Mouse (Mus musculus): ENCODE measurements around the gene 2310009B15Rik. TPM values are rescaled to one million over a fixed set of nuclear protein-coding genes. Genes with fewer than 3 reads are reported as not detected.

The 2310009B15Rik gene
- total and polyA plus RNA-seq, 3 experiments: 10.4 to 19.3 TPM; not detected in 1

DNA sequence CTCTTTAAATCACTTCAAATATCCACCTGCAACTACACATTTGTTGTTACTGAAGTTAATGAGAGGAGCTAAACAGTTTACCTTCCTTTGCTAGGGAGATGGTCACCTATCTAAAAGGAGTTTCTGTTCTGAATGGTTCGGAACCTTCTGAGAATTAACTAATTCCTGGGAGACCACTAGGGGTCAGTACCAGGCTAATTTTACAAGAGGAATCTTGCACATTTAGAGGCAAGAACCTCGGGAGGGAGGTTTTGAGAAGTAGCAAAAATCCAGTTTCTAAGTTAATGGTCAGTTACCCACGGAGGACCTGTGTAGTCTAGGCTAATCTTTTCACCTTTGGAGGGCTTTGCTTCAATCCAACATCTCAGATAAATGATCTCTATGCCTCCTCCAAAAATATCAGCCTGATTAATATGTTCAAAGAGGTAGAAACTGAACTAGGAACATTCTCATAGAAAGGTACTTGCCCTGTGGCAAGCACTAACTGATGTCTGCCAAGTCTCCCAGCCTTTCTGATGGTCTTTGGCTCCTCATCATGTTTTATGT lies 21.2 kb downstream of the 2310009B15Rik start (continued):
- no peak for TF ChIP-seq NRF1 (IDR thresholded peaks at IDR 0.05; ENCODE audit: insufficient read depth, low read depth, low read length, poor library complexity, severe bottlenecking)
- no peak for TF ChIP-seq USF1 (IDR thresholded peaks at IDR 0.05; ENCODE audit: low read depth, low read length)
- no peak for TF ChIP-seq BHLHE40 (IDR thresholded peaks at IDR 0.05; ENCODE audit: borderline replicate concordance, low read depth, low read length)
- TF ChIP-seq HCFC1 (IDR thresholded peaks at IDR 0.05; ENCODE audit: low read depth, low read length): no peak
- no peak for TF ChIP-seq NELFE (IDR thresholded peaks at IDR 0.05; ENCODE audit: low read depth, low read length)
- TF ChIP-seq GABPA (IDR thresholded peaks at IDR 0.05; ENCODE audit: low read depth, low read length): no peak
- no peak for TF ChIP-seq EP300 (IDR thresholded peaks at IDR 0.05; ENCODE audit: low read depth in 1 of 2, low read length in 2 of 2)
- TF ChIP-seq CHD2 (IDR thresholded peaks at IDR 0.05; ENCODE audit: low read length): no peak

DNA sequence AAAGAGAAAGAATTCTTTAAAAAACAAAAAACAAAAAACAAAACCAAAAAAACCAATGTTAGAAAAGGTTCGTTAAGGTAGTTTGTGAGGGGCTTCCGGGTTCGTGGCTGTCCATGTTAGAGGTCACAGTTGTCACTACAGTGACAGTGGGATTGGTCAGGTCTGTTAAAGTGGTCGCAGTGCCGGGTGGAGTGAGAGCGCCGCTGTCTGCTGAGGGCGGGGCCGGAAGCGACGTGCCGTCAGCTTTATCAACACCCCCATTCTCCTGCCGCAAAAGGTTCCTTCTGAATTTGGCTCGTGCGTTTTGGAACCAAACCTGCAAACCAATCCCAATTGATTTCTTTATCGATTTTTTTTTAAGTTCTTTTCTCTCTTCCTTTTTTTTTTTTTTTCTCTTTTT lies 25.3 kb downstream of the 2310009B15Rik start:
- H3K4me1 ChIP-seq (ENCODE audit: control insufficient read depth in 1 of 2, insufficient read depth in 2 of 2, low read length in 2 of 2): no peaks in the 10 kb centered on the region
- peak overlapping the region; percentile 55 for H3K9ac ChIP-seq (ENCODE audit: control insufficient read depth, low read depth, low read length, poor library complexity, severe bottlenecking)
- H3K27ac ChIP-seq (ENCODE audit: control insufficient read depth, low read depth, low read length): no peak overlapping the region; the same call in 1 of the 2 replicates
- H3K9me3 ChIP-seq (replicated peaks; ENCODE audit: insufficient read depth, low read length): no peaks in the 10 kb centered on the region
- peak overlapping the region; percentile 54 to 60 for H3K4me3 ChIP-seq (ENCODE audit: control insufficient read depth in 1 of 2, insufficient read depth in 1 of 2, low read depth in 2 of 2, low read length in 2 of 2)
- H3K79me2 ChIP-seq (ENCODE audit: control insufficient read depth, insufficient read depth, low read length, poor library complexity): no peaks in the 10 kb centered on the region; the same call in 1 of the 2 replicates
- TF ChIP-seq ELF1 (IDR thresholded peaks at IDR 0.05; ENCODE audit: low read depth, low read length): peak; percentile 77
- TF ChIP-seq NELFE (IDR thresholded peaks at IDR 0.05; ENCODE audit: low read depth, low read length): peak; percentile 53; the same call in 1 of the 2 replicates
- TF ChIP-seq ETS1 (IDR thresholded peaks at IDR 0.05; ENCODE audit: low read depth, low read length): peak; percentile 14; the same call in 1 of the 2 replicates
- TF ChIP-seq TBP (IDR thresholded peaks at IDR 0.05; ENCODE audit: low read depth, low read length): peak; percentile 75
- TF ChIP-seq MEF2A (IDR thresholded peaks at IDR 0.05; ENCODE audit: extremely low read depth, insufficient replicate concordance, low read depth, low read length, poor library complexity, severe bottlenecking): no peak
- 0 out of 2 replicates have a peak, but pooled peaks have one; percentile 40 for TF ChIP-seq TCF12 (IDR thresholded peaks at IDR 0.05; ENCODE audit: low read depth, low read length)
- TF ChIP-seq CHD2 (IDR thresholded peaks at IDR 0.05; ENCODE audit: low read length): no peak
- TF ChIP-seq SMC3 (IDR thresholded peaks at IDR 0.05; ENCODE audit: low read depth, low read length): no peak
- TF ChIP-seq POLR2A (IDR thresholded peaks at IDR 0.05; ENCODE audit: control insufficient read depth in 1 of 2, insufficient read depth in 1 of 2, low read depth in 1 of 2, low read length in 2 of 2, poor library complexity in 1 of 2): peak in 1 of 2 experiments; percentile 76; a peak in 2 of 4 replicates
- peak; percentile 44; the same call in 1 of the 2 replicates for TF ChIP-seq GATA1 (IDR thresholded peaks at IDR 0.05; ENCODE audit: low read depth, low read length)
- peak; percentile 64; the same call in 1 of the 2 replicates for TF ChIP-seq HCFC1 (IDR thresholded peaks at IDR 0.05; ENCODE audit: low read depth, low read length)
- no peak for TF ChIP-seq MYB (IDR thresholded peaks at IDR 0.05; ENCODE audit: low read depth, low read length)
- TF ChIP-seq MYC (IDR thresholded peaks at IDR 0.05; ENCODE audit: low read depth, low read length): 0 out of 2 replicates have a peak, but pooled peaks have one; percentile 48
- 0 out of 2 replicates have a peak, but pooled peaks have one; percentile 48 for TF ChIP-seq SIN3A (IDR thresholded peaks at IDR 0.05; ENCODE audit: low read length)
- no peak for TF ChIP-seq ZKSCAN1 (IDR thresholded peaks at IDR 0.05; ENCODE audit: low read depth, low read length)
- no peak for TF ChIP-seq JUND (IDR thresholded peaks at IDR 0.05; ENCODE audit: low read depth, low read length)
- H3K36me3 ChIP-seq (ENCODE audit: control insufficient read depth in 1 of 2, insufficient read depth in 2 of 2, low read length in 2 of 2): peaks cover 0 to 6% of the 10 kb centered on the region in 2 experiments; a peak in 2 of 4 replicates
- DNase-seq (ENCODE audit: low read depth, low spot score): peak; percentile 91
- H3K27me3 ChIP-seq (ENCODE audit: control insufficient read depth in 1 of 2, insufficient read depth in 2 of 2, low read length in 2 of 2): peaks cover 0 to 1% of the 10 kb centered on the region in 2 experiments; a peak in 1 of 4 replicates
